Mouse (Mus musculus) 416B (cell line): ENCODE measurements around the gene Aagab.

Experiments
- DNase-seq: peaks from one replicate; pipeline ENCODE4 v3.0.0; 2011; ENCODE audit warnings: low read depth

The Aagab gene

GRCm38 (mm10) chr9:63602043-63602939 lies at the start of gene Aagab, which contains the start of gene Iqch:
Aagab (plus strand) TSS chr9:63602660.
Iqch (minus strand) TSS chr9:63602493.
- DNase-seq = peak; percentile 93

GRCm38 (mm10) chr9:63553628-63554027 lies 48.8 kb upstream of the Aagab start:
- no peak for DNase-seq

GRCm38 (mm10) chr9:63555460-63555990 lies 46.9 kb upstream of the Aagab start:
- no peak for DNase-seq

- DNase-seq = no peak
Measured at GRCm38 (mm10) chr9:63556316-63556715, 46.1 kb upstream of the Aagab start.

GRCm38 (mm10) chr9:63556933-63557332 lies 45.5 kb upstream of the Aagab start:
- no peak for DNase-seq

- DNase-seq = no peak
Measured at GRCm38 (mm10) chr9:63561931-63562330, 40.5 kb upstream of the Aagab start.

GRCm38 (mm10) chr9:63563436-63563835 lies 39.0 kb upstream of the Aagab start:
- no peak for DNase-seq

- DNase-seq = peak; percentile 12
Measured at GRCm38 (mm10) chr9:63568314-63568713, 34.1 kb upstream of the Aagab start.

- no peak for DNase-seq
Measured at GRCm38 (mm10) chr9:63568808-63569207, 33.7 kb upstream of the Aagab start.

GRCm38 (mm10) chr9:63571895-63572294 lies 30.6 kb upstream of the Aagab start:
- DNase-seq = peak; percentile 20

- no peak for DNase-seq
Measured at GRCm38 (mm10) chr9:63572874-63573273, 29.6 kb upstream of the Aagab start.

- DNase-seq = no peak
Measured at GRCm38 (mm10) chr9:63577469-63577868, 25.0 kb upstream of the Aagab start.

GRCm38 (mm10) chr9:63579644-63580043 lies 22.8 kb upstream of the Aagab start:
- no peak for DNase-seq

- DNase-seq = no peak
Measured at GRCm38 (mm10) chr9:63580046-63580445, 22.4 kb upstream of the Aagab start.

- DNase-seq = no peak
Measured at GRCm38 (mm10) chr9:63581778-63582177, 20.7 kb upstream of the Aagab start.

GRCm38 (mm10) chr9:63585251-63585650 lies 17.2 kb upstream of the Aagab start:
- no peak for DNase-seq

- no peak for DNase-seq
Measured at GRCm38 (mm10) chr9:63589209-63589608, 13.3 kb upstream of the Aagab start.

GRCm38 (mm10) chr9:63590592-63590991 lies 11.9 kb upstream of the Aagab start:
- no peak for DNase-seq

GRCm38 (mm10) chr9:63591661-63592256 lies 10.7 kb upstream of the Aagab start:
- no peak for DNase-seq

- DNase-seq = no peak
Measured at GRCm38 (mm10) chr9:63595032-63595431, 7.4 kb upstream of the Aagab start.

GRCm38 (mm10) chr9:63595652-63596051 lies 6.8 kb upstream of the Aagab start:
- DNase-seq = no peak

GRCm38 (mm10) chr9:63596660-63597059 lies 5.8 kb upstream of the Aagab start:
- no peak for DNase-seq

GRCm38 (mm10) chr9:63603849-63604248 lies 1.4 kb downstream of the Aagab start:
- peak; percentile 51 for DNase-seq
